Mouse (Mus musculus): ENCODE measurements around the gene Bmpr1b.

Gene Bmpr1b

DNA sequence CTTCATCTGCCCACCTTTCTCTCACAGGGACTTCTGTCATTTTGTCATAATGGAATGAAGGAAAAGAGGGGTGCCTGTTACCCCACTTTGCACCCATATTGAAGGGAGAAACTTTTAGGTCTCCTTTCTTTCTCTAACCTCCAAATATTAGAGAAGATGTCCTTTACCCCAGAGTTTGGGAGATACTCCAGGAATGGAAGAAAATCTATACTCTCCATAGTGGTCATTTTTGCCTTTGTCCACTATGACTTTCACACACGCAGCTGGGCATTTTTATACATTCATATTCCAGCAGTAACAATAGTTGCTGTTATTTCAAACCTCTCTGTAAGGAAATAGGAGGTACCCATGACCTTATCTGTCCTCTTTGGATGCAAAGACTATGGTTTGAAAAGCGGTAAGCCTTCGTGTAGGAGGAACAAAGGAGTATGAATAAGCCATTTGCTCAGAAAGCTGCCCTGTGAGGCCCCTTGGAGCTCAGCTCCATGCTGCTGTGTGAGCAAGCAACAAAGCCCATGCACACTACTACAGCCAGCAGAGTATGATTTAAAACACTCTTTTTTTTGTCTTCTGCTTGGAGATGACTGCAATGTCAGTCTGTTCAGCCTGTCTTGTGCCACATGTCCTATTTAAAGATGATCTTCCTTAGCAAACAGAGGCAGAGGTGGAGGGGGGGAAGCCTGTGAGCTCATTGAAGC, 350.5 kb downstream of the Bmpr1b start:
- DNase-seq (ENCODE audit: low read depth, low spot score) = peak; percentile 42

- DNase-seq (ENCODE audit: low read depth, low spot score) = no peak
Observed at GRCm38 (mm10) chr3:141814776-141815175, 354.4 kb downstream of the Bmpr1b start.

- DNase-seq (ENCODE audit: low read depth, low spot score) = no peak
Observed at GRCm38 (mm10) chr3:141811348-141811747, 357.9 kb downstream of the Bmpr1b start.

- DNase-seq (ENCODE audit: low read depth, low spot score) = no peak
Observed at GRCm38 (mm10) chr3:141810944-141811343, 358.3 kb downstream of the Bmpr1b start.

DNA sequence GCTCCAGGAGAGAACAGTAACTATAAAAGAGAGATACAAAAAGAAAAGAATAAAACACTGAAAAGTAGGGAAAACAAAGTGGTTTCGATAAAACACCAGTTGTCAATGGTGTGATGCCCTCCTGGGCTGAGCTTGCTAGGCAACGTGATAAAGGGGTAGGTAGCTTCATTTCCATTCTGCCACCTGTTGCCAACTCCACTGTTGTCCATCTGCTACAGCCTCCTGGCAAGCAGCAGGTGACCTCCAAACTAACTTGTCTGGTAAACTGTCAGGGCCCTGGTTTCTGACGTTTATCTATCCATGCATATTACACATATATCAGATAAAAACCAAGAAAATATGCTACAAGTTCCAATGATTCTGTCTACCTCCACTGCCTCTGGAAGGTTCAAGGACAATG, 359.6 kb downstream of the Bmpr1b start:
- no peak for DNase-seq (ENCODE audit: low read depth, low spot score)

GRCm38 (mm10) chr3:141804133-141804532, 365.1 kb downstream of the Bmpr1b start:
- DNase-seq (ENCODE audit: low read depth, low spot score) = no peak

DNA sequence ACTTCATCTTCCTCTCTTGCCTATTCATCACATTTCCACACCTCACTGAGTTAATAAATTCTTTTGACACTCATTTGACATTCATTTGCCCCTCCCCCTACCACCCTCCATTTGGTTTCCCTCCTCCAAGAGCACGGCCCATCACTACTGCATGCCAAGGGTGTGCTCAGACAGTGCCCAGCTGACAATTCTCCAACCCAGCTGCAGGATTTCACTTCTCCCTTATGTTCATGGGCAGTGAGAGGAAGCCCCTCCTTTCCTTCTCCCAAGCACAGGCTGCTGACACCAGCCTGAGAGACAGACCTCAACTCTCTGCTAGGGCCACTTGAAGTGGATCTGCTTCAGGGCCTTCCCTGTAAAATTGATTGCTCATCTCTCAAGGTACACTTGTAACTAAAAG, 371.4 kb downstream of the Bmpr1b start:
- DNase-seq (ENCODE audit: low read depth, low spot score) = no peak

DNA sequence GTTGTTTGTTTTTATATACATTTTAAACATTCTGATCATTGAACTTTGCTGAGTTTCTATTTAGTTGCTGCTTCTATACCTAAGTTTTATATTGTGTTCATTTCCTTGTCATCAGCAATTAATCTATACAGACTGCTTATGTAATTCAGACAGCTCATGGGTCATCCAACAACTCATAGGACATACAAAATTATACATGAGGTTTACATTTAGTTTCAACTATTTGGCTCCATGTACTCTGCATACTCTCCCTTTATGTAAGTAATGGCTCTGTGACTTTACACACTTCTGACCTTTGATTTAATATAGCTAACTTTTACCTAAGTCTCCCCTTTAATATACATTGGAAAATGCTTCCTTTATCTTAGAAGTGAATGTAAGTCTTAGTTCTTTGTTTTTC, 371.9 kb downstream of the Bmpr1b start:
- DNase-seq (ENCODE audit: low read depth, low spot score) = no peak

GRCm38 (mm10) chr3:141794371-141794770, 374.9 kb downstream of the Bmpr1b start:
- no peak for DNase-seq (ENCODE audit: low read depth, low spot score)

DNA sequence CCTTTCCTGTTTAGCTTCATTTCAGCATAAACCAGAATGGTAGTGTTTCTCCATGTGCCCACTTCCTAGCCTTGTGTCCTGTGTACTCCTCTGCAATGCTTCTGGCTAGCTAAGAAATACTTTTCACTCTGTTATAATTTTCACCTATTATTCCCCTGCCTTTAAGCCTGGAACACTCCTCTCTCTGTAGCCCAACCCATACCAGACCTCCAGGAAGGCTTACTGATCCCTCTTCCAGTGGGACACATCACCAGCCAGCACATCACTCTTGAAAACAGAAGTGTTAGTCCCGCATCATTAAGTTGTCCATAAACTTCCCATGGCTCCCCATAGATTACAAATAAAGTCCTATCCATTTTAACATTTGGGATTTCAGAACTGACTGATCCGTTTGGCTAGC, 375.5 kb downstream of the Bmpr1b start:
- no peak for DNase-seq (ENCODE audit: low read depth, low spot score)

DNA sequence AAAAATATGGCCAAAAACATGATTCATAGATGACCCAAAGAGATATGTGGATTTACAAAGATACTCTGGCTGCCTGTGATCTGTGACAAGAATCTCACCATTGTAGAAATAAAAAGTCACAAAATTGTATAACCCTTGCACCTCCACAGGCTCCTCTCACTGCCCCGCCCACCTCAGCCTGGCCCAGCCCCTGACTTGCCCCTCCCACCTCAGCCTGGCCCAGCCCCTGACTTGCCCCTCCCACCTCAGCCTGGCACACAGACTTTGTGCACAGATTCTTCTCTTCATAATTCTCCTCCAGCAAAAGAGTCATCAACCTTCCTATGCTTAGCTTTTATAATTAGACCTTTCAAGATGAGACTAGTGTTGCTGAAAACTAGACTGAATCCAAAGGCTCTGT, 377.1 kb downstream of the Bmpr1b start:
- DNase-seq (ENCODE audit: low read depth, low spot score) = no peak

DNA sequence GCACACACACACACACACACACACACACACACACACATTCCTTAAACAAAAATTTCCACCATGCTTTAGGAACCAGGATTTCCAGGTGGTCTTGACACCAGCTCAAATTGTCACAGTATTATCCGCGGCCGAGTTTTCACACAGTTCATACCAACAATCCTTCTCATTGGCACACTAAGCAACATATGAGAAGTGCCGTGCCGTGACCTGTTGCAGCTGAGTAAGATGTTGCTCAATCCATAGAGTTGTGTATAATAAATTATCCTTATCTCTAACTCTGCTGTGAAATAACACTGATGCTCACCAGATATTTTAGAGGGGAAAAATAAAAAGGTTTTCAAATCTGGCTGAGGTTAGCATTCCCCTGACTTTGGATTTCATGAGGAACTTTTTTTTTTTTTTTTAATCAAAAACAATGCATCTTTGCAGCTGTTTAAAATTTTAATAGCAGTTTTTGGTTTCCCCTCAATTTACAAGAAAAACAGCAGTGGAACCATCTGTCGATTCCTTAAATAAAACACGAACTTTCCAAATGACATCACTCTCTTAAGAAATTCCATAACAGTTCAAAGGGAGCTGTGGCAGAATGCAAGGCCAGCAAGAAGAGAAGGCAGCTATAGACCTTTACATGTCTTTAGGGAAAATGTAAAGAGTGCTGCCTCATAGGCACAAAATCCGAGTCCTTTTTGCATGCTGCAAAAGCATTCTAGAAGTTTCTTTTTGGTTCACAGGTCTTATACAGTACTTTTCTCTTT, 378.0 kb downstream of the Bmpr1b start:
- peak; percentile 40 for DNase-seq (ENCODE audit: low read depth, low spot score)
